Mouse (Mus musculus) embryonic stem cell, embryonic (primary cell): ENCODE measurements around the gene Tmem104.

Experiments used
- CTCF ChIA-PET, 4 experiments: fragments of 300-600 bp in 2 of 4; fragments of 350-600 bp in 2 of 4; sonication (Branson Sonifier 250); formaldehyde crosslinking; loops; one replicate each; lab custom pipeline; 2022; ENCODE audit warnings: inconsistent platforms in 2 of 4; lab: Charles Lee
- POLR2A ChIA-PET, 4 experiments: fragments of 300-600 bp in 2 of 4; fragments of 350-600 bp in 2 of 4; sonication (Branson Sonifier 250); formaldehyde crosslinking; loops; one replicate each; lab custom pipeline; 2022; ENCODE audit warnings: antibody characterized with exemption in 4 of 4, inconsistent platforms in 1 of 4; lab: Charles Lee

The Tmem104 gene

DNA sequence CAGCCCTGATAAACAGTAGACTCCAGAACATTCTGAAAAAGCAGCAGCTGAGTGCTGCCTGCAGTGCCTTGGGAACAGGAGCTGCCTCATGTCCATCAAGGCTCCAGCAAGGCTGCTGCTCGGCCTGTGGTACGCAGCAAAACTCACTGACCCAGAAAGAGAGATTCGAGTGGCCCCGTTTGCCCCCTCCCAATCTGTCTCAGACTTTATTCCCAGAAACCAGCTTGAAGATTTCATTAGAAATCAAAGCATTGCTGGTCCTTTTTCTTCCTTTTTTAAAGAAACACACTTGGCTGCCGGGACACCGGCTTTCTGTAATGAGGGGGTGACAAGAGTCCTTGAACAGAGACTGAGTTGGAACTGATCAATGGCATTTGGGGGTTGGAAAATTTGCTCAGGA, 38.0 kb downstream of the Tmem104 start:
- ChIA-PET POLR2A (interaction anchor here in 3 of 4 experiments (0.6 to 10.9 kb wide), 44 partner anchors 8 to 121 kb away, joined by 3 to 179 read pairs (median 5); partner anchors contain the start of genes Grin2c (in 3 of the 3), Fdxr (in 2 of the 3), Nat9 (in 1 of the 3) and Slc9a3r1 (in 1 of the 3)), CTCF (interaction anchor here (0.5 to 6.1 kb wide), 119 partner anchors 8 to 1867 kb away, joined by 3 to 122 read pairs (median 5); partner anchors contain the start of genes Fdxr (in 3 of the 4), Grin2c (in 3 of the 4), Slc9a3r1 (in 3 of the 4) and Nat9 (in 2 of the 4))

DNA sequence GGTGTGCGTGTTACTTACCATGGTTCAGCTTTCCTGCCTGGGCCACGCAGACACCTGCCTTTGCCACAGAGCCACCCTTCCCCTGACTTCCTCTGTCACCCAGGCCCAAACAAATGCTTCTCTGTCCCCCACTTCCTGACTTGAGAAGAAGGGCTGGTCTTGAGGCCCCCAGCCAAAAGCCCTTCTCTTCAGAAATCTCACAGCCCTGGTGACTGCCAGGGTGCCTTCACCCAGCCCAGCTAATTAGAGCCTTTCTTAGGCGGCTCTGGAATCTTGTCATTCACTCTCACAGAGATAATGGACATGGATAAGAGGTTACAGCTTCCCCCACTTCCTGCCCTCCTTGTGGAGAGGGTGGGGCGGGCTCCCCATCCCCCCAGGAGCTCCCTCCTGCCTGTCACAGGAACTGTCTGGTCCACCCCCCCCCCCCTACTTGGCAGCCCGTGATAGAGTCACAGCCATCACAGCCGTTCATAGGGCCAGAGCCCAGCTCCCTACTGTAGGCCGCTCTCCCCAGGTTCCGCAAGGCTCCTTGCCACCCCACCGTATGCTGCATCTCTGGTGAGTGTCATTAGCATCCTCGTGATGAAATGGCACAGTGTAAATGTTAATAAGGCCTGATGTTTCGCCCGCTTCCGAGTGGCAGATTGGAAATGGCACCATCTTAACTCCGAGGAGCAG, 39.7 kb downstream of the Tmem104 start:
- POLR2A ChIA-PET = interaction anchor here (0.6 to 10.9 kb wide), 28 partner anchors 8 to 303 kb away, joined by 3 to 179 read pairs (median 4); partner anchors contain the start of genes Fdxr (in 2 of the 4) and Grin2c (in 2 of the 4)

DNA sequence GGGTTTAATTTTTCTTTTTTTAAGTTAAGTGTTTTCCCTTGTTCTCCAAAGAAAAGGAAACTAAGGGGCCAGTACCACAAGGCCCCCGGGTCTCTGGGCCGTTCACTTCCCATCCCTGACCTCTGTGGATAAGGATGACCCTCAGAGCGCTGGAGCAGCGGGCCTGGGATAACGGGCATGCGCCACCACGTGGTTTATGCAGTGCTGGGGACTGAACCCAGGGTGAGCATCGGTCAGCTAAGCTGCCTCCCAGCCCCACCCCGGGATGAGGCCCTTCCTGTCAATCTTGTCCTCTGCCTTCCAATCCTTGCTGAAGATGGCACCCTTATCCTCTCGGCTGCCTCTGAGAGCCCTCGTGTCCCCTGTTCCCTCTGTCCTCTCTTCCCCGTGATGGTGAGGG, 40.4 kb downstream of the Tmem104 start:
- CTCF ChIA-PET = interaction anchor here in 2 of 4 experiments (0.6 to 6.1 kb wide), 7 partner anchors 14 to 144 kb away, joined by 3 to 122 read pairs (median 14); partner anchors contain the start of gene Grin2c (in 2 of the 2)
- POLR2A ChIA-PET = interaction anchor here (0.7 to 10.9 kb wide), 20 partner anchors 9 to 76 kb away, joined by 3 to 179 read pairs (median 8); partner anchors contain the start of genes Grin2c (in 2 of the 4) and Fdxr (in 1 of the 4)

More for the DNA sequence above, 39.7 kb downstream of the Tmem104 start:
- CTCF ChIA-PET = interaction anchor here (0.6 to 6.1 kb wide), 12 partner anchors 10 to 427 kb away, joined by 3 to 122 read pairs (median 4); partner anchors contain the start of gene Grin2c (in 3 of the 4)

DNA sequence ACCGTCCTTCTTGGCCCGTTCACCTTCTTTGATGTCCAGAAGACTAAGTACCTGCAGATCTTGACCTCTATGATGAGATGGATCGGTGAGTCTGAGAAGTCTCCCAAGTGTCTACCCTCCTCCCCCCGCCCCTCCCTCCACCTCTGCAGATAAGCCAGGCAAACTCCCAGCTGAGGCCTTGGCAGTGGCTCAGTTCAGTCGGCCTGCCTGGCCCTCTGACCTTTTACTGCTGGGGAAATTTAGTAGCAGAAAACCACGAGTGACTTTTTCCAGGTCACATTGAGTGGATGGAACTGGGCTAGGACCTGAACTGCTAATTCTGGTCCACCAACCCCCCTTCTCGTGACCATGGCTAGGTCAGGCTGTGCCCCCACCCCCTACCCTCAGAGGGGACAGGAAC, 41.1 kb downstream of the Tmem104 start:
- CTCF ChIA-PET = interaction anchor here in 3 of 4 experiments (0.6 to 3.6 kb wide), 10 partner anchors 18 to 109 kb away, joined by 3 to 14 read pairs (median 4); partner anchors contain the start of gene Grin2c (in 1 of the 3)
- POLR2A ChIA-PET = interaction anchor here (0.5 to 10.9 kb wide), 31 partner anchors 8 to 489 kb away, joined by 3 to 179 read pairs (median 5); partner anchors contain the start of genes Fdxr (in 3 of the 4), Fads6 (in 1 of the 4), Grin2c (in 1 of the 4) and Nat9 (in 1 of the 4)

DNA sequence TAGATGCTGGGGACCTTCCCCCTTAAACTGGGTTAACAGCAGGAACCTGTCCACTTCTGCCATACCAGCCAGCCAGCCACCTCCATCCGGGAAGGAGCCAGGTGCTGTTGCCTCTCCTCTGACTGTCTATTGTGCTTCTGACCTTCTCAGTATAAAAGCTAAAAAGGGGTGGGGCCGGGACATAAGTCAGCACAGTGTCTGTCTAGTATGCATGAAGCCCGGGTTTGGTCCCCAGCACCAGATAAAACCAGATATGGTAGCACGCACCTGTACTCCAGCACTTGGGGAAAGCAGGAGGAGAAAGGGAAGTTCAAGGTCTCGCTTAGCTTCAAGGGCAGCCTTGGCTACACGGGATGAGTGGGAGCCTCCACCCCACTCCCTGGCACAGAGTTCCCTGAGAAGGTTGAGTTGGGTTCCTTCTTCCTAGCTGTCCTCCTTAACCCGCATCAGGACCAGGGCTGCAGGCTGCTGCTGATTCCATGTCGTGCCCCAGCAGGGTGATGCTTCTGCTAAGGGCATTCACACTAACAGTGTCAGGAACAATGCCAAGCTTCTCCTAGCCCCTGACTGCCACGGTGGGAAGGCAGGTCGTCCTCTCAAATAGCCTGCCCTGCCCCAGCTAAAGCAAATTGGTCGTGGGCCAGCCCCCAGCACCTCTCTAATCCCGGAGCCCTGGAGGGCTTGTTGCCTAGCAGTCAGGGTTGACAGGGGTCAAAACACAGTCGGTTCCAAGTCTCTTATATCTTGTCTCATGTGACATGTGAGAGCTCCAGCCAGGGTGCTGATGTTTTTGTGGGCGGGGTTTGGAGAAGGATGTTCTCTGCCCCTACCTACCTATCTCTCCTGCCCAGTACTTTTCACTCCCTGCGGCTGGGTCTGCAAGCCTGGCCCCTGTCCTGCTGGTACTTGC, 42.0 kb downstream of the Tmem104 start:
- ChIA-PET CTCF (interaction anchor here in 3 of 4 experiments (0.5 to 3.6 kb wide), 21 partner anchors 11 to 493 kb away, joined by 3 to 14 read pairs (median 3); partner anchors contain the start of genes Fdxr (in 1 of the 3), Grin2c (in 1 of the 3), Nt5c (in 1 of the 3) and Ush1g (in 1 of the 3)), POLR2A (interaction anchor here (0.5 to 10.9 kb wide), 52 partner anchors 7 to 799 kb away, joined by 3 to 179 read pairs (median 4); partner anchors contain the start of genes Fdxr (in 3 of the 4), Grin2c (in 3 of the 4), Fads6 (in 1 of the 4) and H3f3b (in 1 of the 4))

DNA sequence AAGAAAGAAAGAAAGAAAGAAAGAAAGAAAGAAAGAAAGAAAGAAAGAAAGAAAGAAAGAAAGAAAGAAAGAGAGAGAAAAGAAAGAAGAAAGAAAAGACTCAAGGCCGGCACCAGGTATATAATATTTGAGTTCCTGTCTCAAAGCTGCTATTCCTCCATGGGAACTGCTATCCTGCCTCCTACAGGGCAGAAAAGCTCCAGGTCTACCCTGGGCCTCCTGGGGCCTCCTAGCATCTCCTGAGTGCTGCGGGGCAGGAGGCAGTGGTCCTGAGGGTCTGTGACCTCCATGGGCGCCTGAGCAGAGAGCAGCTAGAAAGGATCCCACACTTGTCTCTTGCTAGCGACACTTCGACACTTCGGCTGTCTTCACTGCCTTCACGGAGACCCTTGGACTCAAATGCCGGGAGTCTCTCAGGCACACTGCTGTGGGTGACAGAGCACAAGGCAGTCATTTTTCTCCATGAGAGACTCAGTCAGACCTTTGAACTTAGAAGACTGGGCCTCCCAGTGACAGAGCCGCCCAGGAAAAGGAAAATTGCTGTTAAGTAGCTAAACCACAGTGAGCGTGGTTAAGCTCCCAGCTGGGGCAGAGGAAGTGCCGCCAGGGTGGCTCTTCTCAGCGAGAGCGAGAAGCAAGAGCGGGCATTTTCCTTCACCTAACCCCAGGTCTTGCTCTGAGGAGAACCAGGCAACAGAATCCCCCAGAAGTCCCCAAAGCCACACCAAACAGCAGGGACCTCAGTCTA, 44.1 kb downstream of the Tmem104 start:
- CTCF ChIA-PET = interaction anchor here (0.7 to 1.6 kb wide), 5 partner anchors 24 to 466 kb away, joined by 3 to 6 read pairs (median 3); no protein-coding TSS in a partner anchor

DNA sequence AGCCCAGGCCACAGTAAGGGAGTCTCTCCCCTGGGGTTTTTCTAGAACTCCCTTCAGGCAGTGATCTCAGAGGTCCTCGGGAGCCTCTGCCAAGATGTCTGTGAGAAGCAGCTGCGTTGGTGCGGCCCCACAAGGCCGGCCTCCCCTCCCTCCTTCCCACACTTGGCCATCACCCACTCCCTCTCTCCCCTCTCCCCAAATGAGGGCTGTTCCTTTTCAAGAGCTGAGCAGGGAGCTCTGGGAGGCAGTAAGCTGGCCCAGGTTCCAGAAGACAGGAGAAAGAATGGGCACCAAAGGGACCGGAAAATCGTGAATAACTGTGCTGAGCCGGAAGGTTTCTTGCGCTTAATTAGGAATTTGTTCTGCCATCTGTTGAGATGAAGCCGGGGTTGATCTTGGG, 44.6 kb downstream of the Tmem104 start:
- ChIA-PET CTCF (interaction anchor here in 1 of 4 experiments (0.7 to 1.6 kb wide), 3 partner anchors 8 to 466 kb away, joined by 3 to 6 read pairs (median 4); no protein-coding TSS in a partner anchor), POLR2A (interaction anchor here in 2 of 4 experiments (1.0 to 10.9 kb wide), 7 partner anchors 13 to 69 kb away, joined by 3 to 179 read pairs (median 3); partner anchors contain the start of genes Grin2c (in 1 of the 2) and Slc9a3r1 (in 1 of the 2))

More for the DNA sequence above, 44.1 kb downstream of the Tmem104 start:
- POLR2A ChIA-PET = interaction anchor here in 3 of 4 experiments (0.8 to 10.9 kb wide), 12 partner anchors 12 to 68 kb away, joined by 3 to 179 read pairs (median 4); partner anchors contain the start of genes Grin2c (in 1 of the 3) and Slc9a3r1 (in 1 of the 3)

DNA sequence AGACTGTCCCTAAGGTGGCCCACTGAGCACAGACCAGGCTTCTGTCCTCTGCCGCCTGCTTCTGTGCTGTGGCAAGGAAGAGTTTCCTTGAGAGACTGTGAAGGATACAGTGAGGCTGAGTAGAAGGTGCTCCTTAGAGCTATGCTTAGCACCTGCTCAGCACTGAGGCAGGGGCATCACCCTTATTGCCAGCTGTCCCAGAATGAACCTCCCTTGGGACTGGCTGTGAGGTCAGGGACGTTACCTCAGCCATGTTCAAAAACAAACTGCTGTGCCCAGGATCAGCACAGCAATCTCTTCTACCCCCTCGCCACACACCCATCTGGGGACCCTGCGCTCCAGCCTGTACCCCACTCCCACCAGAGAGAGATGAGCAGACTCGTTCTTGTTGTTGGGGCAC, 45.6 kb downstream of the Tmem104 start:
- CTCF ChIA-PET = interaction anchor here (0.6 to 3.0 kb wide), 7 partner anchors 8 to 33 kb away, joined by 3 to 12 read pairs (median 6); no protein-coding TSS in a partner anchor
- POLR2A ChIA-PET = interaction anchor here in 2 of 4 experiments (0.7 to 2.2 kb wide), 11 partner anchors 8 to 513 kb away, joined by 3 to 10 read pairs (median 4); partner anchors contain the start of genes Fdxr (in 1 of the 2) and Slc9a3r1 (in 1 of the 2)

DNA sequence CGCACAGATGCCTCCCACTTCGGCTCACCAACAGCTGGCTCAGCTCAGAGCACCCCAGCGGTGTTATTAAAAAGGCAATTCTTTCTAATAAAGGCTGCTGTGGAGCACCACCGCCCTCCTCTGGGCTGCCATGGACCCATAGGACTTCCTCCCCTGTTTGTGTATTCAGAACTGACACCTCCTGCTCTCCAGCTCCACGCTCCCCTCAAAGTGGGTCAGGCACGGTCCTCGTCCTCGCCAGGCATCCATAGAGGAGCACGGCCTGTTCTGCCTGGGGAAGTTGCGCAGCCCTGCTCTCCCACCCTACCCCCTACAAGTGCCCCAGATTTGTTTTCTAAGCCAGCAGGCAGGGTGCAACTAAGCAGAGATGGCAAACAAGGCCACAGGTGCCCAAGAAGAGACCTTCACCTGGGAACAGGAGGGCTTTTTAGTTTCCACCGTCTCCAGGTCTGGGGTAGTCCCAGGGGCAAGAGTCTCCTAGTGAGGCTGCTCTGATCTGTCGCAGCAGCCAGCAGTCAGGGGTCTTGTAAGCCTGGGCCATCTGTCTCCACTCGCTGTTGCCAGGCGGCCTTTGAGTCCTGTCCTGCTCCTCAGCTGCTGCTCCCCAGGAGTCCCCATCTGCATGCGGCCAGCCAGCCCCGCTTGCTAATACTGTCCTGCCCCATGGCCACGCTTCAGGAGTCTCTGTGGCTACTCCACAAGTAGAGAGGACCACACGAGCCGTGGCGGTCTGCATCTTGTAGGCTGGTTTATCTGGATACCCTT, 46.4 kb downstream of the Tmem104 start:
- ChIA-PET CTCF (interaction anchor here (0.6 to 3.0 kb wide), 6 partner anchors 9 to 80 kb away, joined by 3 to 12 read pairs (median 6); no protein-coding TSS in a partner anchor), POLR2A (interaction anchor here in 2 of 4 experiments (0.7 to 2.2 kb wide), 11 partner anchors 9 to 514 kb away, joined by 3 to 10 read pairs (median 4); partner anchors contain the start of gene Fdxr (in 1 of the 2))

DNA sequence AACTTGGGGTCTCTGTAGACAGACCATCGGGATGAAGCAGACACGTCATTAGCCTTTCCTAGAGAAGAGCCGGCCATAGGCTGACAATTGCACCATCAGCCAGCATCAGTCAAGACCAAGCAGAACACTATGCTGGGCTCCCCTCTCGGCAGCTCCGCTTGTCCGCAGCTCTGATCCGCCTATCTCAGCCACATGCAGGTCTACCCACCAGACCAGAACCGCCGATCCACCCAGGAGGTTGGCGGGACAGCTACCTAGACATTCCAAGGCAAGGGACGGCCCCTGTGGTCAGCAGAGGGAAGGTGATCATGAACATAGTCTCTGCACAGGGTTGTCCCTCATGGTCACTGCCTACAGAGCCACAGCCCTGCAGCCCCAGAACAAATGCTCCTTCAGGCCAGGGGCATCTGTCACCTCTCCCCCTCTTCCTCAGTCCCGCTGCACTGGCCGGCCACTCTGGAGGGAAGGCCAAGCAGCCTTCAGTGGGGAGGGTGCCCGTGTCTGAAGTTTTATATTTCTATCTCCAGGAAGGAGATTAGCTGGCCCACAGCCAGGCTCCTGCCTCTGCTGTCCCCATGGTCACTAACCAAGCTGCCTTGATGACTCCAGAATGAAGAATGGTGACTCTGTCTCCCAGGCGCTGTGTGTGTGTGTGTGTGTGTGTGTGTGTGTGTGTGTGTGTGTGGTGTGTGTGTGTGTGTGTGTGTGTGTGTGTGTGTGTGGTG, 47.2 kb downstream of the Tmem104 start:
- ChIA-PET POLR2A (interaction anchor here in 2 of 4 experiments (0.6 to 2.2 kb wide), 7 partner anchors 9 to 19 kb away, joined by 3 to 10 read pairs (median 5); no protein-coding TSS in a partner anchor), CTCF (interaction anchor here (0.6 to 3.0 kb wide), 6 partner anchors 9 to 81 kb away, joined by 3 to 12 read pairs (median 8); no protein-coding TSS in a partner anchor)

DNA sequence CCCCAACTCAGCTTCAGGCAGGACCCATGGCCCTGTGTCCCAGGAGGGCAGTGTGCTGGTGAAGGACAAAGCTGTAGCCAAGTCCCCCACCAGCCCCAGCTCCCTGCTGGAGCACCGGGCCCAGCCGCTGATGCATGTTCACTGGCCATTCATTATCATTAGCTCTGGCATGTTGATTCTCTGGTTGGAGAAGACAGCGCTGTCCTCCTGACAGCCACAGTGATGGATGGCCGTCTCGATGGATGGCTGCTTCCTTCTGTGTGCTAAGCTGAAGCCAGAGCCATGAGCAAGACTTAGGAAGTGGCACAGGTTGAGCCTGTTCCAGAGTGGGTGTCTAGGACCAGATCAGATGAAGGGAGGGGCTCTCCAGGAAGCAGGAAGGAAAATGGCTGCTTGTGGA, 49.3 kb downstream of the Tmem104 start:
- POLR2A ChIA-PET = interaction anchor here in 3 of 4 experiments (0.5 to 3.9 kb wide), 21 partner anchors 8 to 73 kb away, joined by 3 to 37 read pairs (median 4); partner anchors contain the start of genes Fdxr (in 2 of the 3), Grin2c (in 1 of the 3) and Slc9a3r1 (in 1 of the 3)
- CTCF ChIA-PET = interaction anchor here (0.5 to 3.3 kb wide), 11 partner anchors 10 to 1548 kb away, joined by 3 to 34 read pairs (median 6); partner anchors contain the start of gene Nt5c (in 1 of the 4)

DNA sequence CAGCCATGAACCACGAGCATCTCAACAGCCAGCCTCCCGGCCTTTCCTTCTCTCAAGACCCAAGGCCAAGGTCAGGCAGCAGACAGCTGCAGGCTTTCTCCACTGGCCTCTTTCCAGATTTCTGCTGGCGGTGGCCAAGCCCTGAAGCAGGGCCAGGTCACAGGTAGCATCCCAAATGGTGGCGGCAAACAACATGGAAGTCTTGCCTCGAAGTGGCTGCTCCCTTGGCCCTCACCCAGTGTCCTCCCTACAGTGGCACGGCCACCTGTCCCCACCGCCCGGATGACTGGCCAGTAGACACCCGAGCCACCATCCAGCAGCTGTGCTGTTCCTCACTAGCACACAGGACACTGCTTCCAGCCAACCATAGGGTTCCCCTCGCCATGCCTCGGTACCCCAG, 54.1 kb downstream of the Tmem104 start:
- ChIA-PET POLR2A (no interaction called here), CTCF (interaction anchor here in 2 of 4 experiments (1.0 to 1.3 kb wide), 2 partner anchors 17 to 39 kb away, joined by 3 read pairs; no protein-coding TSS in a partner anchor)

DNA sequence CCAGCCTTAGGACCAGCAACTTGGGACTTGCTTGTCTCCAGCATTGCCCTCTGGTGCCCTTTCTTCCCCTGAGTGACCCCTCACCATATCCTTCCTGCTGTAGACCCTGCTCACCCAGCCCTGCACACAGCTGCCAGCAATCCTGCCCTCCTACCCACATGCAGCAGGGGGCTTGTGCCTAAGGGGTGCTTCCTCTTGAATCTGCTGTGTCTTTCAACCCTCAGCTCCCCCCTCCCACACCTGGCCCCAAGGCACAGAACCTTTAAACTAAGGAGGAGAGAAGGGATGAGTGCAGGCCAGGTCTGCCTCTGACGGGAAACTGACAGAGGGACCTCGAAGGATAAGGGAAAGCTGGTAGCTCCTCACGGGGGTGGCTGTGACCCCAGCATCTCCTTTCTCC, 55.5 kb downstream of the Tmem104 start:
- CTCF ChIA-PET = no interaction called here
- POLR2A ChIA-PET = interaction anchor here in 2 of 4 experiments (0.8 to 1.3 kb wide), 3 partner anchors 14 to 40 kb away, joined by 3 read pairs; no protein-coding TSS in a partner anchor

DNA sequence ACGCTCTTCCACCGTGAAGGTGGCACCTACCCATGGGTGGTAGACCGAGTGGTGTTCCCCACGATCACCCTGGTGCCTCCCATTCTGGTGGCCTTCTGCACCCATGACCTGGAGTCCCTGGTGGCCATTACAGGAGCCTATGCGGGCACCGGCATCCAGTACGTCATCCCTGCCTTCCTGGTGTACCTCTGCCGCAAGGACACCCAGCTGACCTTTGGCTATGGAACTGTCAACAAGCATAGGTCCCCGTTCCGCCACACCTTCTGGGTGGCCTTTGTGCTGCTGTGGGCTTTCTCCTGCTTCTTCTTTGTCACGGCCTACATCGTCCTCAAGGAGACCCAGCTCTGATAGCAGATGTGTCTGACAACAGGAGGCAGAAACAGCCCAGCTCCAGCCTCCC, 56.5 kb downstream of the Tmem104 start:
- POLR2A ChIA-PET = interaction anchor here in 2 of 4 experiments (1.1 to 9.6 kb wide), 3 partner anchors 15 to 33 kb away, joined by 3 to 179 read pairs (median 6); partner anchors contain the start of gene Fdxr (in 1 of the 2)
- CTCF ChIA-PET = interaction anchor here in 1 of 4 experiments (1.4 kb wide), 1 partner anchor 19 kb away, joined by 5 read pairs; no protein-coding TSS in a partner anchor
